Mouse (Mus musculus): ENCODE data around the gene Man2b1.
"Not testable (repeated sequence)": the region's sequence is repeated elsewhere in the genome, so short reads cannot be mapped to it uniquely, and the experiment has no call there.

Man2b1 gene

GRCm38 (mm10) chr8:85123691-85124090 lies 40.6 kb downstream of the Man2b1 start:
- Histone ChIP-seq H3K36me3 (ENCODE audit: control insufficient read depth, insufficient read depth, low read length, poor library complexity, severe bottlenecking) (no peaks in the 10 kb centered on the region), H3K27me3 (ENCODE audit: control insufficient read depth, insufficient read depth, low read length, poor library complexity, severe bottlenecking) (no peaks in the 10 kb centered on the region)
- DNase-seq (ENCODE audit: low read depth, low spot score), result no peak

- H3K36me3 ChIP-seq (ENCODE audit: control insufficient read depth, insufficient read depth, low read length, poor library complexity, severe bottlenecking), result no peaks in the 10 kb centered on the region
- no peaks in the 10 kb centered on the region for H3K27me3 ChIP-seq (ENCODE audit: control insufficient read depth, insufficient read depth, low read length, poor library complexity, severe bottlenecking)
- no peak for DNase-seq (ENCODE audit: low read depth, low spot score)
Measured at GRCm38 (mm10) chr8:85132335-85132734, 49.3 kb downstream of the Man2b1 start.

GRCm38 (mm10) chr8:85135690-85136089 lies 52.6 kb downstream of the Man2b1 start:
- DNase-seq (ENCODE audit: low read depth, low spot score); H3K36me3 ChIP-seq (ENCODE audit: control insufficient read depth, insufficient read depth, low read length, poor library complexity, severe bottlenecking); H3K27me3 ChIP-seq (ENCODE audit: control insufficient read depth, insufficient read depth, low read length, poor library complexity, severe bottlenecking): not testable (repeated sequence)

DNA sequence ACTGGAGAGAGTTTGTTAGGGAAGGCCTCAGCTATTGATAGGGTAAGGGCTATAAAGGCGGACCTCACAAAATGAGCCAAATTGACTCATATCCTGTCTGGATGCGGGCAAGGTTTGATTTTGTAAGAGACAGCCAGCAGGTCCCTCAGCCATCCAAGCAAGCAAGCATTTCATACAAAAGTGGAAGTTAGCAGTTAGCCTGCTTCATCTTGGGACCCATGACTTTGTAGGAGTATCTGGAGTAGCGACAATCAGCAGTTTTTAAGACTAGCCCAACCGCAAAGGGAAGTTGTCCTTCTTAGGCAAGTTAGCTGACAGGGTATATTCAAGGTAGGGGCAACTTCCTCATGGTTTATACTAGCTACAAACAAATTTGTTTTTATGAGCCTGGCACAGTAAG lies 59.4 kb downstream of the Man2b1 start:
- DNase-seq (ENCODE audit: low read depth, low spot score), result no peak
- Histone ChIP-seq H3K36me3 (ENCODE audit: control insufficient read depth, insufficient read depth, low read length, poor library complexity, severe bottlenecking) (no peaks in the 10 kb centered on the region), H3K27me3 (ENCODE audit: control insufficient read depth, insufficient read depth, low read length, poor library complexity, severe bottlenecking) (no peaks in the 10 kb centered on the region)
